ENCODE assay signal across 7 mouse cellular contexts in genomic region chr1:58444691-58445090, GRCm38 (mm10). TPM values are rescaled to one million over a fixed set of nuclear protein-coding genes. Genes with fewer than 3 reads are reported as not detected.
DNase-seq lines count a peak whose midpoint lies in the region; ATAC-seq and TF ChIP-seq lines count a peak whose summit lies in the region.

No protein-coding gene starts in this region.

- peak overlapping the region; percentile 96 for H3K27ac ChIP-seq in lung, postnatal 0 days (ENCODE audit: low read length)
- H3K27ac ChIP-seq in embryonic facial prominence, embryonic 12.5 days, result peak overlapping the region; percentile 92
- peak overlapping the region; percentile 94 for H3K27ac ChIP-seq in limb, embryonic 10.5 days
- no peak overlapping the region for H3K27ac ChIP-seq in olfactory bulb, adult 2 months (ENCODE audit: insufficient read depth, low read depth, low read length)

- H3K4me3 ChIP-seq in lung, postnatal 0 days (ENCODE audit: low read depth, low read length), result peak overlapping the region; percentile 70
- H3K4me3 ChIP-seq in embryonic facial prominence, embryonic 12.5 days, result peak overlapping the region; percentile 66
- peak overlapping the region; percentile 75 for H3K4me3 ChIP-seq in limb, embryonic 10.5 days
- peak overlapping the region; percentile 85 for H3K4me3 ChIP-seq in olfactory bulb, adult 2 months (ENCODE audit: insufficient read depth, low read depth, low read length)

- no peak for TF ChIP-seq EP300 in lung, postnatal 0 days (IDR thresholded peaks at IDR 0.05)

- no peaks in the 10 kb centered on the region for H3K27me3 ChIP-seq in lung, postnatal 0 days (replicated peaks; ENCODE audit: insufficient read depth, low read length)
- no peaks in the 10 kb centered on the region for H3K27me3 ChIP-seq in embryonic facial prominence, embryonic 12.5 days
- H3K27me3 ChIP-seq in limb, embryonic 10.5 days (ENCODE audit: low read depth, poor library complexity, severe bottlenecking), result no peaks in the 10 kb centered on the region

- no peaks in the 10 kb centered on the region; the same call in none of the 2 replicates for H3K36me3 ChIP-seq in lung, postnatal 0 days (ENCODE audit: insufficient read depth, low read length)
- peaks cover 43% of the 10 kb centered on the region for H3K36me3 ChIP-seq in embryonic facial prominence, embryonic 12.5 days
- H3K36me3 ChIP-seq in limb, embryonic 10.5 days, result peaks cover 59% of the 10 kb centered on the region

- DNase-seq in lung, postnatal 0 days (ENCODE audit: low spot score), result no peak
- no peak for DNase-seq in lung, postnatal 36 days
- DNase-seq in limb, embryonic 10.5 days (ENCODE audit: low spot score), result peak; percentile 33
- no peak for DNase-seq in cerebellum, postnatal 10 days
- no peak for DNase-seq in layer of hippocampus, postnatal 14 days (ENCODE audit: low spot score in 2 of 2)

- no peak for TF ChIP-seq POLR2A in olfactory bulb, adult 2 months (IDR thresholded peaks at IDR 0.05; ENCODE audit: insufficient read depth, low read depth, low read length)

- no peaks in the 10 kb centered on the region for H3K9me3 ChIP-seq in lung, postnatal 0 days (ENCODE audit: low read length)
- H3K9me3 ChIP-seq in embryonic facial prominence, embryonic 12.5 days, result no peaks in the 10 kb centered on the region
- H3K9me3 ChIP-seq in limb, embryonic 10.5 days (replicated peaks), result no peaks in the 10 kb centered on the region

- H3K4me2 ChIP-seq in lung, postnatal 0 days (replicated peaks; ENCODE audit: low read depth, low read length), result peak overlapping the region; percentile 81
- H3K4me2 ChIP-seq in embryonic facial prominence, embryonic 12.5 days (replicated peaks), result peak overlapping the region; percentile 72

- peak overlapping the region; percentile 74 for H3K9ac ChIP-seq in lung, postnatal 0 days (replicated peaks; ENCODE audit: low read depth)
- peak overlapping the region; percentile 78 for H3K9ac ChIP-seq in embryonic facial prominence, embryonic 12.5 days

- no peaks in the 10 kb centered on the region for H3K4me1 ChIP-seq in lung, postnatal 0 days (ENCODE audit: insufficient read depth, low read depth, low read length)
- peaks cover 21% of the 10 kb centered on the region for H3K4me1 ChIP-seq in embryonic facial prominence, embryonic 12.5 days
- peaks cover 20% of the 10 kb centered on the region for H3K4me1 ChIP-seq in limb, embryonic 10.5 days
- peaks cover 2% of the 10 kb centered on the region; the same call in 1 of the 2 replicates for H3K4me1 ChIP-seq in olfactory bulb, adult 2 months (ENCODE audit: control insufficient read depth, insufficient read depth, low read length)

- ATAC-seq in lung, postnatal 0 days, result no peak
- no peak for ATAC-seq in embryonic facial prominence, embryonic 12.5 days (ENCODE audit: insufficient number of reproducible peaks, insufficient read depth, low FRiP score, low TSS enrichment)

- WGBS in lung, postnatal 0 days, result 6% methylated on average over 10 of the region's 10 CpGs
- WGBS in embryonic facial prominence, embryonic 12.5 days, result 14% methylated on average over 10 of the region's 10 CpGs
- 11% methylated on average over 10 of the region's 10 CpGs for WGBS in limb, embryonic 10.5 days
- WGBS in olfactory bulb, adult 2 months, result 9% methylated on average over 10 of the region's 10 CpGs

- no peak for TF ChIP-seq CTCF in lung, postnatal 0 days (IDR thresholded peaks at IDR 0.05)
- no peak for TF ChIP-seq CTCF in olfactory bulb, adult 2 months (IDR thresholded peaks at IDR 0.05; ENCODE audit: insufficient read depth, low read depth, low read length)

RNA-seq across cellular contexts. Expression of gene Nif3l1, which starts 0.3 kb away (rescaled TPM):
- polyA plus RNA-seq in lung, postnatal 0 days (2015; fragmentation: Nextera tagmentation; extraction: Ambion mirVana), result 13.0 and 14.9 TPM in 2 replicates
- 56.0 and 56.8 TPM in 2 replicates for polyA plus RNA-seq in embryonic facial prominence, embryonic 12.5 days (2016; fragmentation: Nextera tagmentation; extraction: Ambion mirVana)
- 77.7 and 86.3 TPM in 2 replicates for polyA plus RNA-seq in limb, embryonic 10.5 days (2016; fragmentation: Nextera tagmentation; extraction: Ambion mirVana)
- polyA plus RNA-seq in olfactory bulb, adult 2 months (2012; ENCODE audit: insufficient read depth, insufficient read length, low replicate concordance, missing spikeins), result not detected in 2 replicates
- 10 to 100 TPM; 21.4 to 21.8 TPM for total RNA-seq in layer of hippocampus, postnatal 14 days (2021)

RNA-seq across cellular contexts. Expression of gene Ppil3, which starts 0.6 kb away (rescaled TPM):
- 31.3 and 35.1 TPM in 2 replicates for polyA plus RNA-seq in lung, postnatal 0 days (2015; fragmentation: Nextera tagmentation; extraction: Ambion mirVana)
- 53.4 and 59.4 TPM in 2 replicates for polyA plus RNA-seq in embryonic facial prominence, embryonic 12.5 days (2016; fragmentation: Nextera tagmentation; extraction: Ambion mirVana)
- polyA plus RNA-seq in limb, embryonic 10.5 days (2016; fragmentation: Nextera tagmentation; extraction: Ambion mirVana), result 61.5 and 64.8 TPM in 2 replicates
- not detected in 2 replicates for polyA plus RNA-seq in olfactory bulb, adult 2 months (2012; ENCODE audit: insufficient read depth, insufficient read length, low replicate concordance, missing spikeins)
- 10 to 100 TPM; 25.5 to 28.3 TPM for total RNA-seq in layer of hippocampus, postnatal 14 days (2021)

RNA-seq across cellular contexts. Expression of gene Clk1, which starts 20.8 kb away (rescaled TPM):
- polyA plus RNA-seq in lung, postnatal 0 days (2015; fragmentation: Nextera tagmentation; extraction: Ambion mirVana), result 236 and 247 TPM in 2 replicates
- polyA plus RNA-seq in embryonic facial prominence, embryonic 12.5 days (2016; fragmentation: Nextera tagmentation; extraction: Ambion mirVana), result 222 and 233 TPM in 2 replicates
- polyA plus RNA-seq in limb, embryonic 10.5 days (2016; fragmentation: Nextera tagmentation; extraction: Ambion mirVana), result 111 and 153 TPM in 2 replicates
- 213 and 787 TPM in 2 replicates for polyA plus RNA-seq in olfactory bulb, adult 2 months (2012; ENCODE audit: insufficient read depth, insufficient read length, low replicate concordance, missing spikeins)
- 100 to 1,000 TPM; 121 to 136 TPM for total RNA-seq in layer of hippocampus, postnatal 14 days (2021)

RNA-seq across cellular contexts. Expression of gene Bzw1, which starts 52.0 kb away (rescaled TPM):
- polyA plus RNA-seq in lung, postnatal 0 days (2015; fragmentation: Nextera tagmentation; extraction: Ambion mirVana), result 201 and 206 TPM in 2 replicates
- 374 and 417 TPM in 2 replicates for polyA plus RNA-seq in embryonic facial prominence, embryonic 12.5 days (2016; fragmentation: Nextera tagmentation; extraction: Ambion mirVana)
- 419 and 449 TPM in 2 replicates for polyA plus RNA-seq in limb, embryonic 10.5 days (2016; fragmentation: Nextera tagmentation; extraction: Ambion mirVana)
- polyA plus RNA-seq in olfactory bulb, adult 2 months (2012; ENCODE audit: insufficient read depth, insufficient read length, low replicate concordance, missing spikeins), result 105 and 158 TPM in 2 replicates
- total RNA-seq in layer of hippocampus, postnatal 14 days (2021), result 100 to 1,000 TPM; 184 to 185 TPM
